Mouse (Mus musculus) myocyte (in vitro differentiated cells): ENCODE data around the gene Cabp2. TPM values are rescaled to one million over a fixed set of nuclear protein-coding genes. Genes with fewer than 3 reads are reported as not detected.

Source experiments
- H3K27me3 ChIP-seq: one replicate; pipeline ENCODE4 v1.6.1; 2011; ENCODE audit not compliant: control insufficient read depth, insufficient read depth, insufficient read length
- H3K36me3 ChIP-seq: one replicate; pipeline ENCODE4 v1.6.1; 2011; ENCODE audit not compliant: control insufficient read depth, insufficient read depth
- H3K4me2 ChIP-seq: one replicate; pipeline ENCODE4 v1.6.1; 2011; ENCODE audit warnings: low read depth, control low read depth
- H3K4me3 ChIP-seq: one replicate; pipeline ENCODE4 v1.5.1; 2011; ENCODE audit warnings: mild to moderate bottlenecking, control low read depth, moderate library complexity
- H3K79me2 ChIP-seq: one replicate; pipeline ENCODE4 v1.6.1; 2011; ENCODE audit not compliant: control insufficient read depth, insufficient read depth
- H3ac ChIP-seq: one replicate; pipeline ENCODE4 v1.6.1; 2011; ENCODE audit not compliant: control insufficient read depth, insufficient read length
- CEBPB ChIP-seq: IDR thresholded peaks from 2 replicates; pipeline ENCODE4 v1.6.1; 2011; ENCODE audit warnings: mild to moderate bottlenecking, moderate library complexity; ENCODE audit not compliant: poor library complexity, insufficient read depth, severe bottlenecking
- E2F4 ChIP-seq: IDR thresholded peaks from one replicate; pipeline ENCODE4 v1.6.1; 2011; ENCODE audit warnings: mild to moderate bottlenecking, control low read depth, moderate library complexity; ENCODE audit not compliant: insufficient read depth
- MAX ChIP-seq: IDR thresholded peaks from one replicate; pipeline ENCODE4 v1.6.1; 2011; ENCODE audit warnings: low read depth, mild to moderate bottlenecking, control low read depth
- MYOD1 ChIP-seq, 3 experiments: IDR thresholded peaks; one replicate each; pipeline ENCODE4 v1.6.1; 2011; ENCODE audit warnings: control low read depth in 2 of 3, low read depth in 2 of 3, mild to moderate bottlenecking in 2 of 3, moderate library complexity in 1 of 3; ENCODE audit not compliant: insufficient read length in 2 of 3, control insufficient read depth in 1 of 3
- MYOG ChIP-seq, 3 experiments: IDR thresholded peaks; one replicate each; pipeline ENCODE4 v1.6.1; 2011; ENCODE audit warnings: control low read depth in 2 of 3, low read depth in 2 of 3, mild to moderate bottlenecking in 2 of 3; ENCODE audit not compliant: insufficient read length in 2 of 3, control insufficient read depth in 1 of 3, insufficient read depth in 1 of 3
- POLR2A ChIP-seq: IDR thresholded peaks from one replicate; pipeline ENCODE4 v1.6.1; 2011; ENCODE audit warnings: low read depth, mild to moderate bottlenecking, control low read depth, moderate library complexity; ENCODE audit not compliant: insufficient read length
- POLR2AphosphoS2 ChIP-seq: IDR thresholded peaks from one replicate; pipeline ENCODE4 v1.6.1; 2011; ENCODE audit warnings: low read depth, control low read depth; ENCODE audit not compliant: insufficient read length
- REST ChIP-seq: IDR thresholded peaks from one replicate; pipeline ENCODE4 v1.6.1; 2011; ENCODE audit warnings: mild to moderate bottlenecking, control low read depth, moderate library complexity; ENCODE audit not compliant: insufficient read depth, insufficient read length
- SRF ChIP-seq: IDR thresholded peaks from one replicate; pipeline ENCODE4 v1.6.1; 2011; ENCODE audit warnings: low read depth; ENCODE audit not compliant: control insufficient read depth, insufficient read length
- TCF12 ChIP-seq: IDR thresholded peaks from one replicate; pipeline ENCODE4 v1.6.1; 2011; ENCODE audit warnings: mild to moderate bottlenecking, control low read depth; ENCODE audit not compliant: poor library complexity, insufficient read depth, severe bottlenecking
- TCF3 ChIP-seq: IDR thresholded peaks from one replicate; pipeline ENCODE4 v1.6.1; 2011; ENCODE audit warnings: low read depth, control low read depth; ENCODE audit not compliant: insufficient read length
- USF1 ChIP-seq: IDR thresholded peaks from one replicate; pipeline ENCODE4 v1.6.1; 2011; ENCODE audit warnings: low read depth, mild to moderate bottlenecking, control low read depth, moderate library complexity
- polyA plus RNA-seq: library from polyadenylated mRNA; unstranded; fragments of >200 nt; fragmentation: generic; extraction: Trizol; gene quantifications from one replicate; pipeline ENCODE4 v1.2.1, GENCODE M21; 2012; ENCODE audit warnings: missing spikeins

Gene Cabp2
- polyA plus RNA-seq, 1 experiment = not detected

- TF ChIP-seq TCF12 (no peak), TCF3 (peak; percentile 19), POLR2A (peak; percentile 45), CEBPB (no peak), USF1 (no peak), MAX (no peak), MYOG (IDR thresholded peaks at IDR 0.05; ENCODE audit: control insufficient read depth in 1 of 3, insufficient read depth in 1 of 3, insufficient read length in 2 of 3, low read depth in 2 of 3) (peak; percentile 38 to 76 (median 50)), POLR2AphosphoS2 (no peak), REST (no peak), MYOD1 (IDR thresholded peaks at IDR 0.05; ENCODE audit: control insufficient read depth in 1 of 3, insufficient read length in 2 of 3, low read depth in 2 of 3) (peak; percentile 65 to 91 (median 74)), E2F4 (no peak), SRF (peak; percentile 13)
- Histone ChIP-seq H3K36me3 (no peaks in the 10 kb centered on the region), H3K4me3 (peak overlapping the region; percentile 57), H3K4me2 (peak overlapping the region; percentile 98), H3ac (no peak overlapping the region), H3K79me2 (peaks cover 15% of the 10 kb centered on the region), H3K27me3 (no peaks in the 10 kb centered on the region)
Measured at GRCm38 (mm10) chr19:4099056-4099455, 17.7 kb downstream of the Cabp2 start.

DNA sequence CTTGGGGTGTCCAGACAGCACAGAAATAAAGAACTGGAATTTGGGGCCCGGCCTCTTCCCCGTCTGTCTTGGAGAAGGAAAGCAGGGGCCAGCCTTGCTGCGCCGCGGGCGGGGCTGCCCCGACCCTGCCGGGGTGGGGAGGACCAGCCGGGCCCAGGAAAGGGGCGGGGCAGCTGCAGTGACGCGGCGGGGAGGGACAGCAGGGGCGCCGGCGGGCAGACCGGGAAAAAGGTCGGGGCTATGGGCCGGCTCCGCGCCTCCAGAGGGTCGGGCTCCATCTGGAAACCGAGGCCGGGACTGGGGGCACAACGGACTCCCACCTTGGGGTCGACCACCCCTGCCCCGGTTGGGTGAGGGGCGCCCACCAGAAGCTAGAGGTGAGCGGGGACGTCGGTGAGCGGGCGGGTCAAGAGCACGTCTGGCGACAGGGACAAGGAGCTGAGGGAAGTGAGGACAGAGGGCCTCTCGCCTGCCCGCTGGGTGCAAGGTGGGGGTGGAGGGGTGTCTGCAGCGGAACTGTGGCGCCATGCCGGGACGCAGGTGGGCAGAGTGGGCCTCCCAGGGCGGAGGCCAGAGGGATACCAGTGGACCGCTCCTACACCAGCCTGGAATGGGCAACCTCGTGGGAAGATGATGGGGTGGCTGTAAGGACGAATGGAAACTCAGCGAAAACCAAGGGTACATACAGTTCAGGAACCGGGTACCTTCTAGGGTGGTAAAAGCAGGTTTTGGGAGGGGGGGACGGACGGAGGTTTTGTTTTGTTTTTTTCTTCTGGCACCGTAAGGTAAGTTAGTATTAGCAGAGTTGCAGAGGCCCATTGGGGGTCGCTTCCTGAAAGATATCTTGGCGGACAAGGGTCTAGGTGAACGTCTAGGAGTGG lies 18.7 kb downstream of the Cabp2 start, which contains the start of gene Pitpnm1:
Gene Pitpnm1 (plus strand): TSS at position 162 of the 881 bp plus-strand sequence.
- H3K4me2 ChIP-seq = peak within 1 kb of the TSS; percentile 98
- TF ChIP-seq REST (no peak), SRF (no peak), POLR2AphosphoS2 (peak; percentile 11), MAX (no peak), POLR2A (peak; percentile 69), MYOD1 (IDR thresholded peaks at IDR 0.05; ENCODE audit: control insufficient read depth in 1 of 3, insufficient read length in 2 of 3, low read depth in 2 of 3) (peak in 1 of 3 experiments; percentile 54), MYOG (IDR thresholded peaks at IDR 0.05; ENCODE audit: control insufficient read depth in 1 of 3, insufficient read depth in 1 of 3, insufficient read length in 2 of 3, low read depth in 2 of 3) (no peak), USF1 (no peak), TCF12 (no peak), E2F4 (no peak), CEBPB (no peak), TCF3 (no peak)
- H3K27me3 ChIP-seq = no peaks in the 10 kb centered on the region
- peaks cover 15% of the 10 kb centered on the region for H3K79me2 ChIP-seq
- H3K36me3 ChIP-seq = no peaks in the 10 kb centered on the region
- H3ac ChIP-seq = peak within 1 kb of the TSS; percentile 59
- peak within 1 kb of the TSS; percentile 57 for H3K4me3 ChIP-seq

- peaks cover 15% of the 10 kb centered on the region for H3K79me2 ChIP-seq
- H3ac ChIP-seq = peak overlapping the region; percentile 59
- peak overlapping the region; percentile 98 for H3K4me2 ChIP-seq
- TF ChIP-seq MYOD1 (IDR thresholded peaks at IDR 0.05; ENCODE audit: control insufficient read depth in 1 of 3, insufficient read length in 2 of 3, low read depth in 2 of 3) (peak in 1 of 3 experiments; percentile 3), TCF3 (no peak)
- no peaks in the 10 kb centered on the region for H3K36me3 ChIP-seq
- H3K4me3 ChIP-seq = peak overlapping the region; percentile 57
- H3K27me3 ChIP-seq = no peaks in the 10 kb centered on the region
Measured at GRCm38 (mm10) chr19:4100718-4101261, 19.4 kb downstream of the Cabp2 start.

- Histone ChIP-seq H3K79me2 (peaks cover 15% of the 10 kb centered on the region), H3ac (no peak overlapping the region), H3K36me3 (no peaks in the 10 kb centered on the region), H3K4me2 (no peak overlapping the region), H3K4me3 (no peak overlapping the region), H3K27me3 (no peaks in the 10 kb centered on the region)
- no peak for TF ChIP-seq SRF
Measured at GRCm38 (mm10) chr19:4101466-4101865, 20.1 kb downstream of the Cabp2 start.

DNA sequence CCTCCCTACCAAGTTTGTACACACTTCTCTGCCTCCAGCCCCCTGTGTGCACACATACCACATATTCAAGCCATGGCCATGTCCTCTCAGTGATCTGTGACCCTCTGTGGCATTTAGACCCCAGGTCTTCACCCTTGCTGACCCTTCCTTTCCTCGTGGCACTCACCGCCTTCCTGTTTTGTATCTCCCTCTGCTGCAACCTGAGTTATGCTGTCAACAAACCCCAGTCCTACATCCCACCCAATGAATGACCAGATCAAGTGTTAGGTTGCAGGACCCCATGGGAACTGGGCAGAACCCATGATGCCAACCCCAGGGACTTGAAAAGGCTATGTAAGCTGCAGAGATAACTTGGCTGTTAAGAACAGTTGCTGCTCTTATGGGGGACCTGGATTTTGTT lies 20.7 kb downstream of the Cabp2 start:
- no peaks in the 10 kb centered on the region for H3K27me3 ChIP-seq
- H3ac ChIP-seq = no peak overlapping the region
- H3K4me3 ChIP-seq = no peak overlapping the region
- no peak overlapping the region for H3K4me2 ChIP-seq
- TF ChIP-seq USF1 (no peak), CEBPB (no peak)
- H3K36me3 ChIP-seq = no peaks in the 10 kb centered on the region
- H3K79me2 ChIP-seq = peaks cover 15% of the 10 kb centered on the region
